Mouse (Mus musculus) kidney, adult 2 months (tissue): ENCODE measurements around the gene Rai14.

Experiments used
- CTCF ChIP-seq: fragments of 200-500 bp; conservative IDR thresholded peaks from 2 replicates; pipeline ENCODE4 v1.5.1; 2011; ENCODE audit warnings: low read depth, mild to moderate bottlenecking, control low read depth, low read length, moderate library complexity, mixed read lengths; ENCODE audit not compliant: insufficient read depth, insufficient read length
- POLR2A ChIP-seq: fragments of 200-500 bp; IDR thresholded peaks from one replicate; pipeline ENCODE4 v1.6.1; 2011; ENCODE audit warnings: low read depth, low read length, control low read depth

GRCm38 (mm10) chr15:10735948-10736347 lies 21.5 kb upstream of the Rai14 start:
- no peak for TF ChIP-seq CTCF
- TF ChIP-seq POLR2A, result no peak
